Mouse (Mus musculus) neural tube, embryonic 11.5 days (tissue): ENCODE measurements around the gene Elmo3. TPM values are rescaled to one million over a fixed set of nuclear protein-coding genes. Genes with fewer than 3 reads are reported as not detected.

Experiments used
- ATAC-seq: fragments of 200-750 bp; cut with Nextera tagmentation; 2 replicates; pipeline ENCODE4 v1.8.0; 2017; ENCODE audit warnings: moderate number of reproducible peaks, mild to moderate bottlenecking, moderate TSS enrichment, moderate library complexity; ENCODE audit not compliant: insufficient read depth, low FRiP score, low TSS enrichment
- DNase-seq: peaks from one replicate; pipeline ENCODE4 v3.0.0-alpha.2; 2015; ENCODE audit warnings: low spot score
- H3K27ac ChIP-seq: fragments of 300-500 bp; sonication (generic); 2 replicates; pipeline ENCODE4 v1.5.1; 2014; ENCODE audit warnings: low read depth, mild to moderate bottlenecking, low read length
- H3K27me3 ChIP-seq: fragments of 300-500 bp; sonication (generic); 2 replicates; pipeline ENCODE4 v1.6.1; 2014; ENCODE audit warnings: mild to moderate bottlenecking, low read length, mixed read lengths; ENCODE audit not compliant: control insufficient read depth, insufficient read depth
- H3K36me3 ChIP-seq: fragments of 300-500 bp; sonication (generic); 2 replicates; pipeline ENCODE4 v1.6.1; 2014; ENCODE audit warnings: mild to moderate bottlenecking, low read length, moderate library complexity, mixed read lengths; ENCODE audit not compliant: control insufficient read depth, insufficient read depth
- H3K4me1 ChIP-seq: fragments of 300-500 bp; sonication (generic); 2 replicates; pipeline ENCODE4 v1.6.1; 2014; ENCODE audit warnings: low read length, mixed read lengths; ENCODE audit not compliant: control insufficient read depth, insufficient read depth
- H3K4me2 ChIP-seq: fragments of 300-500 bp; sonication (generic); 2 replicates; pipeline ENCODE4 v1.6.1; 2014; ENCODE audit warnings: low read depth, mild to moderate bottlenecking, moderate library complexity
- H3K4me3 ChIP-seq: fragments of 300-500 bp; sonication (generic); 2 replicates; pipeline ENCODE4 v1.5.1; 2014; ENCODE audit warnings: low read depth, low read length
- H3K9ac ChIP-seq: fragments of 300-500 bp; sonication (generic); 2 replicates; pipeline ENCODE4 v1.6.1; 2014; ENCODE audit warnings: mild to moderate bottlenecking, low read length
- H3K9me3 ChIP-seq: fragments of 300-500 bp; sonication (generic); 2 replicates; pipeline ENCODE4 v1.6.1; 2016; ENCODE audit warnings: low read length; ENCODE audit not compliant: control insufficient read depth
- WGBS: fragments of 180-500 bp; shearing (Covaris S2); extraction: QIAGEN DNeasy Blood & Tissue Kit; methylation state at CpG from one replicate; pipeline ENCODE4 v1.1.7; 2014; 5-methylcytosine and 5-hydroxymethylcytosine counted together
- polyA plus RNA-seq: library from polyadenylated mRNA; unstranded; fragments of >200 nt; fragmentation: Nextera tagmentation; extraction: Ambion mirVana; gene quantifications from 2 replicates; pipeline ENCODE4 v1.2.1, GENCODE M21; 2014

Gene Elmo3
- polyA plus RNA-seq, 1 experiment from 2014 or later = 1.9 TPM

DNA sequence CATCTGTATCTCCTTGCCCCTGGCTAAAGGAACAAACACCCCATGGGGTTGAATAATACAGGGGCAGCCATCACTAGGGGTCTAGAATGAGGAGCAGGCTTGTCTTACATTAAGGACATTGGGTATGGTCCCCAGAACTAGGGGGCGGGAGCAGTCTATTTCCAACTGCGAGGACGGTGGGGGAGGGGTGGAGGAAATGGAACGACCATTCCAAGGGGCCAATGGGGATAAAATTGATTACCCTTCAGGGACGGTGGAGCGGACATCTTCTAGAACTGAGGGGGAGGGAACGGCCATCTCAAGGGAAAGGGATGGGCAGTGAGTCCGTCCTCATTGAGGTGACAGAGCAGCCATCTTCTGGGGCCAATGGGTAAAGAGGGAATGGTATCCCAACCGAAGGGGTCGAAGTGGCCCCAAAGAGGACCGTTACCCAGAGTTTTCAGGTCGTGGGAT, 20.3 kb downstream of the Elmo3 start:
- DNase-seq (peak; percentile 67), ATAC-seq (peak; percentile 63)
- peak overlapping the region; percentile 80 for H3K9ac ChIP-seq
- H3K27me3 ChIP-seq = no peaks in the 10 kb centered on the region
- peaks cover 9% of the 10 kb centered on the region for H3K4me1 ChIP-seq
- H3K4me3 ChIP-seq = peak overlapping the region; percentile 77
- H3K36me3 ChIP-seq = peaks cover 19% of the 10 kb centered on the region
- H3K9me3 ChIP-seq = no peaks in the 10 kb centered on the region
- under 1% methylated on average over 12 of the region's 12 CpGs for WGBS
- peak overlapping the region; percentile 76 for H3K4me2 ChIP-seq
- peak overlapping the region; percentile 84 for H3K27ac ChIP-seq

DNA sequence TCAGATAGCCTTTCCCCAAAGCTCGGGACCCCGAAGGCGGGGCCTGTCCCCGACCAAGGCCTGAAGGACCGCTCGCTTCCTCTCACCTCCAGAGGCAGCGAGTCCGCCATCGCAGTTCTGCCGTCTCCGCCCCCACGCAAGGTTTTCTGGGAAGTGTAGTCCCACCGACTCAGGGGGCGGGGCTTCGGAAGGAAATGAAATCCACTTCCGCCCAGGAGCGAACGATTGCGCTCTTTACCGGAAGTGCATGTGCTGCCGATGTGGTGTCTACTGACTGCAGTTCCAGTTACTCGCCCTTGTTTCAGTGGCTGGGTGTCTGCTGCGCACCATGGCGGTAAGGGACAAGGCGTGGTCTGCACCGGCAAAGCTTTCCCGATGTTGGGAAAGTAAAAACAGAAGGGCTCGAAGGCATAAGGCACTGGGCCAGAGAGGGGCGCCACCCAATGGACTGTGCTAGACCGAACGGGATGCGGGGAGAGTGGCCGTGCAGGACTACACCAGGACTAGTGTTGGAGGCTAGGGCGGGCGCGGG, 20.8 kb downstream of the Elmo3 start, which contains the start of the genes Lrrc29 and Tmem208:
TSS of gene Lrrc29 (minus strand) at position 138 of the 532 bp plus-strand sequence.
TSS of gene Tmem208 (plus strand) at position 214 of the 532 bp plus-strand sequence.
- H3K4me3 ChIP-seq = peak within 1 kb of the TSS; percentile 77
- under 1% methylated on average over 36 of the region's 36 CpGs for WGBS
- H3K9ac ChIP-seq = peak within 1 kb of the TSS; percentile 80
- H3K4me2 ChIP-seq = peak within 1 kb of the TSS; percentile 87
- peaks cover 19% of the 10 kb centered on the region for H3K36me3 ChIP-seq
- no peaks in the 10 kb centered on the region for H3K27me3 ChIP-seq
- DNase-seq (peak; percentile 97), ATAC-seq (peak; percentile 91)
- peaks cover 9% of the 10 kb centered on the region for H3K4me1 ChIP-seq
- no peaks in the 10 kb centered on the region for H3K9me3 ChIP-seq
- H3K27ac ChIP-seq = peak within 1 kb of the TSS; percentile 84

DNA sequence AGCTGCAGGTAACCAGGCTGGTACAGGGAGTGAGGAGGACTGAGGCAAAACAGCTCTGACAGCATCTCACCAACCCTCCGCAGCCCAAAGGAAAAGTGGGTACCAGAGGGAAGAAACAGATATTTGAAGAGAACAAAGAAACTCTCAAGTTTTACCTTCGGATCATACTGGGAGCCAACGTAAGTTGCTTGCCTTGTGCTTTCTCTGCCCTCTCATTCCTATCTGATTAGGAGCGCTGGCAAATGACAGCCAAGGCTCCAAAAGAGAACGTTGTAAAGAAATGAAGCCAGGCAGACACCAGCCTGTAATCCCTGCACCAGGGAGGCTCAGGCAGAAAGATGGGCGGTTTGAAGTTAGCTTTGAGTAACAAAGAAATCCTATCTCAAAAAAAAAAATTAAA, 21.6 kb downstream of the Elmo3 start:
- H3K9me3 ChIP-seq = no peaks in the 10 kb centered on the region
- peak overlapping the region; percentile 77 for H3K4me3 ChIP-seq
- H3K36me3 ChIP-seq = peaks cover 19% of the 10 kb centered on the region
- DNase-seq (no peak), ATAC-seq (0 out of 2 replicates have a peak, but pooled peaks have one; percentile 0)
- peak overlapping the region; percentile 87 for H3K4me2 ChIP-seq
- 50% methylated on average over 6 of the region's 6 CpGs for WGBS
- no peak overlapping the region for H3K27ac ChIP-seq
- H3K4me1 ChIP-seq = peaks cover 9% of the 10 kb centered on the region
- no peaks in the 10 kb centered on the region for H3K27me3 ChIP-seq
- peak overlapping the region; percentile 65 for H3K9ac ChIP-seq

DNA sequence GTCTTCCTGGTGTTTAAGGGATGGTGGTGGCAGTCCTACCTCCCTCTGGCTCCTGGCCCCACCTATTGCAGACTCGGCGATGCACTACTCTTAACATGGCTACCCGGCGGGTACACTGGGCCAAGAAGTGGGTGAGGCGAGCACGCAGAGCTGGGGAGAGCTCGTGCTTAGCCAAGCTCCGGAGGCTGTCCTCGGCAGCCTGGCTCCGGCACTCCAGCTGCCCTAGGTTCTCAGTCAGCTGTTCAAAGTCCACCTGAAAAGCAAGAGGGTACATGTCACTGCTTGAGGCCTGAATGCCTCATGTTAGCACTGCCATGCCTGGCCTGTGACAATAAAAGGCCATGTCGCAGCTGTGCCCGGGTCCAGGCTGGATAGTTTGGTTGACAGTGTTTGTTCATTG, 24.9 kb downstream of the Elmo3 start:
- no peak for DNase-seq
- no peak for ATAC-seq
- H3K36me3 ChIP-seq = peaks cover 19% of the 10 kb centered on the region
- H3K4me3 ChIP-seq = no peak overlapping the region
- H3K9me3 ChIP-seq = no peaks in the 10 kb centered on the region
- H3K4me2 ChIP-seq = no peak overlapping the region
- H3K27ac ChIP-seq = no peak overlapping the region
- H3K27me3 ChIP-seq = no peaks in the 10 kb centered on the region
- peaks cover 6% of the 10 kb centered on the region for H3K4me1 ChIP-seq
- 92% methylated on average over 12 of the region's 12 CpGs for WGBS
- no peak overlapping the region for H3K9ac ChIP-seq

DNA sequence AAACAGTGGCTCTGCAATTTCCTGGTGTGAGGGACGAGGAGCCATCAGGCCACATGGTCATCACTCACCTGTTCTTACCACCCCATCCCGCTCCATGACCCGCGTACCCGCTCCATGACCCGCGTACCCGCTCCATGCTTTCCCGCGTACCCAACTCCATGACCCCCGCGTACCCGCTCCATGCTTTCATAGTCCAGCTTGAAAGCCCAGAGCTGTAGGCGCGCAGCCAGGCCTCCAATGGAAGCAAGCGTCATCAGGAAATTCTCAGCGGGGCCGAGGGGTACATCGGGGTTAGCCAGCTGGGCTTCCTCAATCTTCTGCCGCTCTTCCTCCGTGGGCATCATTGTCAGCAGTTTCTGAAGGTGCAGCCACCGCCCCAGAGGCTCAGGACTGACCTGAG, 26.1 kb downstream of the Elmo3 start:
- peaks cover 5% of the 10 kb centered on the region; the same call in 1 of the 2 replicates for H3K4me1 ChIP-seq
- no peaks in the 10 kb centered on the region for H3K9me3 ChIP-seq
- no peak overlapping the region for H3K9ac ChIP-seq
- ATAC-seq (no peak), DNase-seq (no peak)
- H3K4me3 ChIP-seq = no peak overlapping the region
- WGBS = 95% methylated on average over 22 of the region's 22 CpGs
- peaks cover 19% of the 10 kb centered on the region for H3K36me3 ChIP-seq
- no peak overlapping the region for H3K27ac ChIP-seq
- H3K4me2 ChIP-seq = no peak overlapping the region
- no peaks in the 10 kb centered on the region for H3K27me3 ChIP-seq

DNA sequence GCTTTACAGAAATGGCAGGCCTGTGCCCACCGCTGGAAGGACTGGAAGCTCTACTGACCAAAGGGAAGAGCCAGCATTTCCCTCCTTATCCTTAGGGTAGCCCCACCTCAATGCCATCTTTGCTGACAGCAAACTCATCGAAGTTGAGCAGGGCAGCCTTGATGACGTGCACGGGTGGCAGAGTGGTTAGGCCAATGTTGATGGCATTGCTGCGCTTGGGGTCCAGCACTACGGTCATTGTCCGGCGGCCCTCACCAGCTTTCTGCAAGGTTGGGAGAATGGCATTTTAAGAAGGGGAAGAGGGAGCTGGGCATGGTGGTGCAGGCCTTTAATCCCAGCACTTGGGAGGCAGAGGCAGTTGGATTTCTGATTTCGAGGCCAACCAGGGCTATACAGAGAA, 26.5 kb downstream of the Elmo3 start:
- 91% methylated on average over 9 of the region's 9 CpGs for WGBS
- H3K4me3 ChIP-seq = no peak overlapping the region
- ATAC-seq (no peak), DNase-seq (no peak)
- H3K9me3 ChIP-seq = no peaks in the 10 kb centered on the region
- peaks cover 19% of the 10 kb centered on the region for H3K36me3 ChIP-seq
- no peak overlapping the region for H3K9ac ChIP-seq
- peaks cover 5% of the 10 kb centered on the region; the same call in 1 of the 2 replicates for H3K4me1 ChIP-seq
- no peak overlapping the region for H3K4me2 ChIP-seq
- H3K27ac ChIP-seq = no peak overlapping the region
- H3K27me3 ChIP-seq = no peaks in the 10 kb centered on the region

DNA sequence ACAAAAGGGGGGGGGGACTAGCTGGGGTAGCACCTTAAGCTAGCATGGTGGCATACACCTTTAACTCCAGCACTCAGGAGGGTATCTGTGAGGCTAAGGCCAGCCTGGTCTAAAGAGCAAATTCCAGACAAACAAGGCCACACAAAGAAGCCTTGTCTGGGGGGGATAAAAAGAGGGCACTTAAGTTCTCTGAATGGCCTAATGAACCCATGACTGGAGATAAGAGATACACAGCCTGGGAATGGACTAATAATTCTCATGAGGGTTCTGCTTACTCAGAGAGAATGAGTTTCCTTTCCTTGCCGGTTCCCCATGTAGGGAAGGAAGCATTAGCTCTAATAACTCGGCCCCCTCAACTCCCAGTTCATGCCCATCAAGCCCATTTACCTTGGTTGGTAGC, 27.1 kb downstream of the Elmo3 start:
- DNase-seq (no peak), ATAC-seq (no peak)
- Histone ChIP-seq H3K9me3 (no peaks in the 10 kb centered on the region), H3K4me1 (no peaks in the 10 kb centered on the region), H3K4me2 (no peak overlapping the region), H3K9ac (no peak overlapping the region), H3K27me3 (no peaks in the 10 kb centered on the region), H3K36me3 (peaks cover 19% of the 10 kb centered on the region), H3K27ac (no peak overlapping the region), H3K4me3 (no peak overlapping the region)
- WGBS = 74% methylated on average over 2 of the region's 2 CpGs

DNA sequence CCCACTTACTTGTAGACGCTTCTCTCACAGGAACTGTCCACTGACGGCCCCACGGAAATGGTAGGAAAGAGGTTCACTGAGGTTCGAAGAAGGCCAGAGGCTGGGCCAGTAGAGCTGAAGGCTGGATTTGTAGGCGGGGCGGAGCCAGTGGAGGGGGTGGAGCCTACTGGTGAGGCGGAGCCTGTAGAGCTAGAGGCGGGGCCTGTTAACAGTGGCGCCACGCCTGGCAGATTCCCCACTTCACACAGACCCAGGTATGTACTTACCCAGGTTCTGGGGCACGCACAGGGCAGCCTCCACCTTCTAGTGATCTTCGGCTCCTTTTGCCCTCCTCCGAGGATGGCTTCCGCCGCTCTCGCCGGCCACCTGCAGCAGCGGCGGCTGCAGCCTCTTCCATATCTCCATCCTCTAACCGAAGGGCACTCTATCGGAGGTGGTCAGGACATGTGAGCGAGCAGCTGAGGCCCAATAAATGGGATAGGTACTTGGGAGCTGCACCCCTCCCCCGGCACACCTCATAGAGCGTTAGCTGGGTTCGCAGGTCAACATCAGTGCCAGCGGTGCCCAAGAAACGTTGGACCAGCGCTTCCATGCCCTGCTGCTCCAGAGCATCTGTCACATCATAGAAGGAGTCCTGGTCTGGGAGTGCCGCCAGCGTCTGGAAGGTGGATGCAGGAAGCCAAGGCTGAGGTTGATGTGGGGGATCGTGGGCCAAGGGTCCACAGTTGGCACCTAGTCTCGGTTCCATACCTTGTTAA, 31.2 kb downstream of the Elmo3 start:
- no peak overlapping the region for H3K4me2 ChIP-seq
- 45% methylated on average over 29 of the region's 32 CpGs for WGBS
- ATAC-seq = 0 out of 2 replicates have a peak, but pooled peaks have one; percentile 16
- H3K27ac ChIP-seq = no peak overlapping the region
- H3K4me3 ChIP-seq = no peak overlapping the region
- H3K27me3 ChIP-seq = no peaks in the 10 kb centered on the region
- no peaks in the 10 kb centered on the region for H3K9me3 ChIP-seq
- no peaks in the 10 kb centered on the region for H3K36me3 ChIP-seq
- no peak for DNase-seq
- no peaks in the 10 kb centered on the region for H3K4me1 ChIP-seq
- H3K9ac ChIP-seq = no peak overlapping the region

DNA sequence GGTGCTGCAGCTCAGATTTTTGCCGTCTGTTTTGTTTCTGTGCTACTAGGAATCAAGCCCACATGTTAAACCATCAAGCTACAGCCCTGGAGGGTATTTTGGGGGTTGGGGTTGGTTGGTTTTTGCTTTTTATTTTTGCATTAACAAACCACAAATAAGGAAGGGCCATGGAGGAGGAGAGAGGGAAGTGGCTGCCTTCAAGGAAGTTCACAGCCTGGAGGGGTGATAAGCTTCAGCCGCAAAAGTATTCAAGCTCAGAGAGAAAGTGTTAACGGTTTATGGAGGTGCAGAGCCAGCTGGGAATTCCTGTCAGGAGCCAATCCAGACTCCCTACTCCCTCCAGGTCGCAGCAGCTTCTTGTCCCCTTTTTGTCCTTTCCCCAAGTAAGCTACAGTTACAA, 33.6 kb downstream of the Elmo3 start:
- Histone ChIP-seq H3K9ac (no peak overlapping the region), H3K4me3 (no peak overlapping the region), H3K27ac (no peak overlapping the region), H3K4me1 (no peaks in the 10 kb centered on the region), H3K27me3 (no peaks in the 10 kb centered on the region), H3K4me2 (no peak overlapping the region), H3K9me3 (no peaks in the 10 kb centered on the region), H3K36me3 (no peaks in the 10 kb centered on the region)
- DNase-seq = no peak
- WGBS = 50% methylated on average over 4 of the region's 4 CpGs
- no peak for ATAC-seq
